Mouse (Mus musculus): ENCODE measurements around the gene Ccr3.
"Not testable (repeated sequence)": the region's sequence is repeated elsewhere in the genome, so short reads cannot be mapped to it uniquely, and the experiment has no call there.

Gene Ccr3

DNA sequence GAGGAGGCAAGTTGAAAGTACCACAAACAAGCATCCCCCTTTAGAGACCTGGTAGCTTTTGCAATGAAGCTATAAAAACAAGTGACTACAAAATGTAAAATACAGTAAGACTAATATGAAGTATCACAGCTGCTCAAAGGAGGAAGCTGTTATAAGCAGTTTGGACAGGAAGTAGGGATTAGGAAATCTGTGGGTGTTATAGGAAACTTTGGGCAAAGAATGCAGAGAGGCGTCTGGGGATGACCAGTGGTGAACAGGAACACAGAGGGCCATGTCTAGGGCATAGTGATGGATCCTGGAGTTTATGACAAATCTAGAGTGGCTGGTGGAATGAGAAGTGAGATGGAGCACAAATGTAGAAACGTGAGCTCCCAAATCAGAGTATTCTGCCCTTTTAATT, 31.8 kb downstream of the Ccr3 start:
- DNase-seq (ENCODE audit: low spot score), result no peak

DNA sequence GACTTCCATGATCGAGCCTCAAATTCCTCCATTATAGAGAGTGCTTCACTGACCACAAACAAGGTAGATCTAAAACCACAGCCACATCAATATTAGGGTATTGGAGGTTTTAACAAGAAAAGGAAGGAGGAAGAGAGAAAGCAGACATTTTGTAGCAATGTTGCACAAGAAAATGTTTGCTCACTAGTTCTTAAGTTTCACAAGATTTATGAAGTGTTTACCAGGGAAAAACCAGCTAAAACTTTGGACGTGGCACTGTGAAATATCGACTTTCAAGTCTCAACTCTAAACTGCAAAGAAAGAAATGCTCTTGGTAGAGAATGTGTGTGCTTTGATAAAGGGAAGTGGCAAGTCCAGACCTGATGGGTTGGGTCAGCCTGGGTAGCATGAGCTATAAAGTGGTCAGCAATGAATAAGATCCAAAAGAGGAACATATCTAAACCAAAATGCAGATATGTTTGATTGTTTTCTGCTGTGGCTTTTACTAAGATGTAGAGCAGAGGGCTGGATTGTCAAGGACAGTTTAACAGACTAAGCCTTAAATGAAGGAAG, 34.5 kb downstream of the Ccr3 start:
- DNase-seq (ENCODE audit: low spot score), result no peak

DNA sequence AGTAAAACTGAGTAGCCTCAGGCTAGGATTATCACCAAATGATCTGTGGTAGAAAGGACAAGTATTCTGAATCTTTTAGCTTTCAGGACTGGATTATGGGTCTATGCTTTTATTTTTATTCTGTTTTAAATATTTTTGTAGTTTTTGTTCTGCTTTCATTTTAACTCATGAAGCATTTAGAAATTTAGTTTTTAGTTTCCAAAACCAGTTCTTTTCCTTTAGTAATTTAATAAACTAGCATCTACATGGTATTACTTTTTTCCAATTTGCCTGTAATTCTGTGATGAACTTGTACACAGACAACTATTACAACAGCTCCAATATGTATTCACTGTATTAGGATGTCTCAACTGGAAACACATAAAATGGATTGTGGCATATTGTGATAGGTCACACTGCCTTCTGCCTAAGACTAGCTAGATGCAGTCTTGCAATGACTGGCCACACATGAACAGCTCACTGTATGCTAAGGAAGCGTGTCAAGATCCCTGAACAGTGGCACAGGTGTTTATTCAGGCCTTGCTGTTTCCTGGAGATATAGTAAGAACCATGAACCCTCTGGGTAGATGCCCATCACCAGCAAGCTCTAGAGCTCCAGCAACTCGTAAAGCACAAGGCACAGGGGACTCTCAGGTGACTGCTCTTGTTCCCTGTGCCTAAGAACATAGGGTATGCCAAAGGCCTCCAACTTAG, 38.0 kb downstream of the Ccr3 start:
- DNase-seq (ENCODE audit: low spot score), result no peak

DNA sequence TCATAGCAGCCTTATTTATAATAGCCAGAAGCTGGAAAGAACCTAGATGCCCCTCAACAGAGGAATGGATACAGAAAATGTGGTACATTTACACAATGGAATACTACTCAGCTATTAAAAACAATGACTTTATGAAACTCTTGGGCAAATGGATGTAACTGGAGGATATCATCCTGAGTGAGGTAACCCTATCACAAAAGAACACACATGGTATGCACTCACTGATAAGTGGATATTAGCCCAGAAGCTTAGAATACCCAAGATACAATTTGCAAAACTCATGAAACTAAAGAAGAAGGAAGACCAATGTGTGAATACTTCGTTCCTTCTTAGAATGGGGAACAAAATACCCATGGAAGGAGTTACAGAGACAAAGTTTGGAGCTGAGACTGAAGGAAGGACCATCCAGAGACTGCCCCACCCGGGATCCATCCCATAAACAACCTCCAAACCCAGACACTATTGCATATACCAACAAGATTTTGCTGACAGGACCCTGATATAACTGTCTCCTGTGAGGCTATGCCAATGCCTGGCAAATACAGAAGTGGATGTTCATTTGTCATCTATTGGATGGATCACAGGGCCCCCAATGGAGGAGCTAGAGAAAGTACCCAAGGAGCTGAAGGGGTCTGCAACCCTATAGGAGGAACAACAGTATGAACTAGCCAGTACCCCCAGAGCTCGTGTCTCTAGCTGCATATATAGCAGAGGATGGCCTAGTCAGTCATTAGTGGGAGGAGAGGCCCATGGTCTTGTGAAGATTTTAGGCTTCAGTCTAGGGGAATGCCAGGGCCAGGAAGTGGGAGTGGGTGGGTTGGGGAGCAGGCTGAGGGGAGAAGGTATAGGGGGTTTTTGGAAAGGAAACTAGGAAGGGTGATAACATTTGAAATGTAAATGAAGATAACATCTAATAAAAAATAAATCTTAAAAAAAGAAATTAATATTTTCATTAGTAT, 40.0 kb downstream of the Ccr3 start:
- DNase-seq (ENCODE audit: low spot score), result not testable (repeated sequence)

DNA sequence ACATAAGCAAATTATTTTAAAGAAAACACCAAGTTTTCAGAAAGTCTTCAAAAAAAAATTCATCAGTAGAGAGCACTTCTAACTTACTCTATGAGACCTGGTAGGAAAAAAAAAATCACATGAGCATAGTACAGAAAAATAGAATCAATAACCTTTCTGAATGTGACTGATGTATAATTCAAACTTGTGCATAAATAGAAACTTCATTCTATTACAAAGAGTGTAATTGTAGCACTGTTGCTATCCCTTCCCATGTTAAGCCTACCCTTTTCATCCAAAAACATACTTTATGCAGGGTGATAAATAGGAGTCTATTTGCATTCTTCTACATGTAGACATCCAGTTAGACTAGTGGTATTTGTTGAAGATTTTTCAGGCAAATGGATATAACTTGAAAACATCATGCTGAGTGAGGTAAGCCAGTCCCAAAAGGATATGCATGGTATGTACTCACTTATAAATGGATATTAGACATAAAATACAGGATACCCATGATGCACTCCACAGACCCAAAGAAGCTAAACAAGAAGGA, 44.9 kb downstream of the Ccr3 start:
- no peak for DNase-seq (ENCODE audit: low spot score)

DNA sequence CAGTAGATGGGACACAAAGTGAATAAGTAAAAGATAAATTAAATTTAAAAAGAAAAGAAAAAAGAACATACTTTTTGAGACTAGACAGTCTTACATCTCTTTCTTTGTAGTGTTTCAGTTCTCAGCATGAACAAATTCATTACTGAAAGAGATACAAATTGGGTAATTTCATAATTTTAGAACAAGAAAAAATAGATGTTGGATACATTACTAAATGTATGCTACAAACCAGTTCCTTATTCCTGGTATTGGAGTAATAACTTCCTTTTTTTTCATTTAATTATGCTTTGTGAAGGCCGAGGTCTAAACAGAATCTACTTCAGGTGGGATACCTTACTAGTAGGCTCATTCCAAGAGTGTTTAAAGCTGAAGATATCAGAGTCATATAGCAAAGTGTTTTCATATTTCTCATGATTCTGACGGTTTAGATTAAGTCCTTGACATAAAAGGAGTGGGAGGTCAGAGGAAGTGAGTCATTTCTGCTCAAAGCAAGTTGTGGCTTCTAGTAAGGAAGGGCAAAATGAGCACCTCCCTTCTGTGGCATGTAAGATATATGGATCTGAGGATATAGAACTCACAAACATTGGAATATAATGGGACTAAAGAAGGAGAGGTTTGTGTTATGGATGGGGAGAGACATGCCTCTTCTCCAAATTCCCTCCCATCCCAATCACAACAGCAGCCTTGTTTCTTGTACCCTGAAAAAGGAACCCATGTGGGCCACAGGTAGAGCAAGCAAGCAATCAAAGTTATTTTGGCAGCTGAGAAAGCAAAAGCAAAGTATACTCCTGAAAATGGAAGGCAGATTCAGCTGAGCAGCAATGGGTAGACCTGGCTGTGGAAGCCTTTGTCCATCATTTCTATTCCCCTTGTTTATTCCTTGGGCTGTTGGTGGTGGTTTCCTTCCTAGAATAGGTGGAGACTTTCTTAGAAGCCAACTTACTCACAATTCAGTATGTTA, 46.6 kb downstream of the Ccr3 start:
- no peak for DNase-seq (ENCODE audit: low spot score)

DNA sequence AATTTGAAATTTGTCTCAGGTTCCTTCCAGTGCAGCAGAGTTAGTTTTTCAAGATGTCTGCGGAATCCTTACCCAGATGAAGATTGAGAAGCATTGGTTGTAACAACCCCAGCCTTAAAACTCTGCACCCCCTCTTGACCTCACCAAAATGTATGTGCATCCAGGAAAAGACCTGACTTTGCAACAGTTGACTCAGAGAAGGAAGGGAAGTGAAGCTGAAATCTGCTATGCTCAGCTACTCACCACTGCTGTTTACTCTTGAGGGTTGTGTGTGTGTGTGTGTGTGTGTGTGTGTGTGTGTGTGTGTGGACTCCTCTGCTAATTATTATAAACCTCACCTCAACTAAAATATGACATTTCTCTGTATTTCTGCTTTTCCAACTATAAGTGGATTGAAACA, 49.7 kb downstream of the Ccr3 start:
- no peak for DNase-seq (ENCODE audit: low spot score)

DNA sequence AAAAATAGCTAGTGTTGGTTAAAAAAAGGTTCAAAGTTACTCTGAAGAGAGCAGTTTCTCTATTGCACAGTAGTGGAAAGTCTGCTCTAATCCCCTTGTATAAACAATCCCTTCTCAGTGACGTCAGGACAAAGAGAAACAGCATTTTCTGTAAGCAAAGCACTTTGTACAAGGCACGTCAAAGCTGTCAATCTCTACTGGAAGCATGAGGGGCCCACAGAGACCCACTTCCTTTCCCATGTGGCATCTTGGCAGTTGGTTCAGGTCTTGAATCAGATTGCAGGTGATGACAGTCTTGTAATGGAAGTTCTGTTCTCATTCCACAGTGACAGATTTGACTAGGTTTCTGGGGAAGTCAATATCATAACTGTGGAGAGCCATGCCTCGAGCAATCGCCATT, 58.0 kb downstream of the Ccr3 start:
- DNase-seq (ENCODE audit: low spot score), result no peak

DNA sequence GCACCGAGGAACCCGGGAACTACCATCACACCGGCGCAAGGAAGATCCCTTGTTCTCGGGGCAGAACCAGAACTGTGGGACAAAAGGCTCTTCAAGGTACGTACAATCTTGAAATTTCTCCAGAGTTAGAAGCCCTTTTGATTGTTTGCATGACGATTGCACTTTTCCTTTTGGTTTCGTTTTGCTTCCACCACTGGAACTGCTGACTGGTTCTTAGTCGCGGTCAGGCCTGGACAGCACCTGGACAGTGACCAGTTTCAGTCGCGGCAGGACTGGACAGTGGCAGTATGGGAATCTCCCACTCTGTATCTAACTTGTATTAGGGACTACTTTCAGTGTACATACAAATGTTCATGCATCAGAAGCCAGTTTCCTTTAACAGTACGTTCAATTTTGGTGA, 58.7 kb downstream of the Ccr3 start:
- DNase-seq (ENCODE audit: low spot score), result not testable (repeated sequence)

Measured in urinary bladder, postnatal 10 days (tissue).